Mouse (Mus musculus): ENCODE measurements around the gene Zfp553.

DNA sequence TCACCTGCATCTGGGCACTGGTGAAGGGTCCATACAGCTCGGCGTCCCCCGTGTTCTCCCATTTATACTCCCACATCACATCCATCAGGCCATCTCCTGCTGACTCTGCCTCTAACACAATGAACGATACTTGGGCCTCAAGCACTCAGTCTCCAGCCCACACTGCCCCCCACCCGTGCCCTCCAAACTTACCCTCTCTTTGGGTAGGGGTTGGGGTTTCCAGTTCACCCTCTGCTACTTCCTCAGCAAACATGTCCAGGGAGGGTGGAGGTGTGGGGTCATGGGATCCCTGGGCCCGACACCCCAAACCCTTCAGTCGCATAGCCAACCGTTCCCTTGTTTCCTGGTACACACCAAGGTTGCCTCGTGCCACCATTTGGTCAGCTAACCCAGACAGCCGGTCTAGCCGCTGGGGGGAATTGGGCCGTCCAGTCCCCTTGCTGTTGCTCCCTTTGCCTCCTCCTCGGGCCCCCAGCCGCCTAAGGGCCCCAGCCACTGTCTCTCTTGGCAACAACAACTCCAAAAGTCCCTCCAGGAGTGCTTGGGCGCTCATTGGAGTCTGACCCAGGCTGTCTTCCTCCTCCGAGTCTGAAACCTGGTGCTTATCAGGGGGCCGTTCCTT, 38.7 kb upstream of the Zfp553 start:
- TF ChIP-seq CTCF (IDR thresholded peaks at IDR 0.05) (no peak), EP300 (IDR thresholded peaks at IDR 0.05) (no peak)
